Mouse (Mus musculus): ENCODE measurements around the gene Ercc4.

The Ercc4 gene

GRCm38 (mm10) chr16:13194882-13195281, 85.4 kb downstream of the Ercc4 start:
- DNase-seq (ENCODE audit: extremely low read depth, low read depth), result no peak

DNA sequence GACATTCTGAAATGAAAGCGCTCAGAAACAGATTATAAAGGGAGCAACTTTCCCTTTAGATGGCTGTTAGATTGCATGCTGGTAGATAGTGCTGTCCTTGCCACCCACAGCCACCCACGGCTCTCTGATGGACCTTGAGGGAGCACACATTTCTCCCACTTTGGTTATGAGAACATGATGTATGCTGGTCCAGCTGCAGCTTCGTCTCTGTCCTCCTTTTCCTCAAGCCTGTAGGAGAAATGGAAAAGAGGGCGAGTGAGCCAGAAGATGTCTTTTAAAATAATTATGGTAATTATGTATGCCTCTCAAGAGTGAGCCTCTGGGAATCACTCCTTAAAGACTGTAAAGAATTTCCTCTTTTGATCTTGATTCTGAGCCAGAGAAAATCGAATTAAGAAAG, 87.1 kb downstream of the Ercc4 start:
- DNase-seq (ENCODE audit: extremely low read depth, low read depth), result no peak

GRCm38 (mm10) chr16:13197293-13197692, 87.8 kb downstream of the Ercc4 start:
- peak; percentile 16 for DNase-seq (ENCODE audit: extremely low read depth, low read depth)

DNA sequence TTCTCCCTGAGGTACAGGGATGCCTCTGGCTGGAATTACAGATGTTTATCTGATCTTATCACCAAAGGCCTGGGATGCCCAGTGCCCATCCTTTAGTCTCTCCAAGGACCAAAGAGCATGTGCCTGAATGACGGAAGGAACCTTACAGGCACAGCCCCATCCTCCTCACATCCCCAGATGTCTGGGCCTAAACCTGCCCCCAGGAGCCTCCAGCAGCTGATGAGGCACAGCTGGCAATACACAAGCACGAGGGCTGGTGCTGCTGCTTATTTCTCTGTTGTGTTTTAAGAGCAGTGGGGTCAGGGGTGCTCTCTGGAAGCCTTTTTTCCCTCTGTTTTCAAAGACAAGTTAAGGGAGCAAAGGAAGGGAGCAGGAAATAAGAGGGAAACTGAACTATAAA, 89.7 kb downstream of the Ercc4 start:
- DNase-seq (ENCODE audit: extremely low read depth, low read depth), result no peak
